Mouse (Mus musculus) thymus, adult 2 months (tissue): ENCODE measurements around the gene Ltb4r1. TPM values are rescaled to one million over a fixed set of nuclear protein-coding genes. Genes with fewer than 3 reads are reported as not detected.

Experiments
- DNase-seq: peaks from one replicate; pipeline ENCODE4 v3.0.0; 2021
- H3K27ac ChIP-seq: fragments of 200-500 bp; 2 replicates; pipeline ENCODE4 v1.5.1; 2012; ENCODE audit warnings: low read length, control low read depth; ENCODE audit not compliant: control insufficient read depth, insufficient read depth
- H3K27me3 ChIP-seq: fragments of 200-500 bp; 2 replicates; pipeline ENCODE4 v1.6.1; 2012; ENCODE audit warnings: mild to moderate bottlenecking, low read length, moderate library complexity, mixed read lengths; ENCODE audit not compliant: control insufficient read depth, insufficient read depth
- H3K36me3 ChIP-seq: fragments of 200-500 bp; 2 replicates; pipeline ENCODE4 v1.6.1; 2012; ENCODE audit warnings: mild to moderate bottlenecking, low read length, moderate library complexity; ENCODE audit not compliant: control insufficient read depth, insufficient read depth
- H3K4me1 ChIP-seq: fragments of 200-500 bp; replicated peaks from 2 replicates; pipeline ENCODE4 v1.6.1; 2012; ENCODE audit warnings: low read length; ENCODE audit not compliant: control insufficient read depth, insufficient read depth
- H3K4me3 ChIP-seq: fragments of 200-500 bp; 2 replicates; pipeline ENCODE4 v1.5.1; 2012; ENCODE audit warnings: mild to moderate bottlenecking, low read length, control low read depth, moderate library complexity; ENCODE audit not compliant: control insufficient read depth, insufficient read depth
- CTCF ChIP-seq: fragments of 200-500 bp; IDR thresholded peaks from 2 replicates; pipeline ENCODE4 v1.5.1; 2012; ENCODE audit warnings: mild to moderate bottlenecking, control low read depth, low read length, moderate library complexity, borderline replicate concordance; ENCODE audit not compliant: control insufficient read depth, poor library complexity, insufficient read depth; ENCODE audit errors: extremely low read depth
- POLR2A ChIP-seq: fragments of 200-500 bp; IDR thresholded peaks from 2 replicates; pipeline ENCODE4 v1.6.1; 2012; ENCODE audit warnings: mild to moderate bottlenecking, low read length, control low read depth, moderate library complexity; ENCODE audit not compliant: control insufficient read depth, poor library complexity, insufficient read depth; ENCODE audit errors: extremely low read depth
- WGBS: fragments of 180-500 bp; shearing (Covaris S2); methylation state at CpG from one replicate; pipeline ENCODE4 v1.1.7; 2018; 5-methylcytosine and 5-hydroxymethylcytosine counted together
- polyA plus RNA-seq: library from polyadenylated mRNA; depleted of rRNA; stranded (reverse); fragments of >200 nt; gene quantifications from 2 replicates; pipeline ENCODE4 v1.2.3, GENCODE M21; 2012; rRNA removed

The Ltb4r1 gene
- 2.6 and 2.8 TPM in 2 replicates for polyA plus RNA-seq

DNA sequence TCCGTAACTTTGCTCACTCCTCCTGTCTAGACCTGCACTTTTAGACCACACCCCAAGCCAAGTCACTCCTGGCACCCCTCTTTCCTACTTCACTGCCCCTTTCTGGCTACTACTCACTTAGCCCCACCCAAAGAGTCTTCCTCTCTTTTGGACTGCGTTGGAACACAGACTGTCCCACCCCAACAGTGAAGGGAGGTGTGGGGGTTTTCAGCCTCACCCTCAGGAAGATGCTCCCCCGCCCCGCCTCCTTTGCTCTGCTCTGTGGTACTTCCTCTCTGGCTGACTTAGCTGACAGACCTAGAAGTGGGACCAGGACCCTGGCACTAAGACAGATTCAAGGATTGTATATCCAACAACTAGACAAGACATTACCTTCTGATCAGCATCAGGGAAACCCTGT is at the start of gene Ltb4r1:
Gene Ltb4r1, plus strand, starts transcription at position 267 of the 400 bp plus-strand sequence.
- Histone ChIP-seq H3K36me3 (no peaks in the 10 kb centered on the region), H3K27me3 (peaks cover 14% of the 10 kb centered on the region; the same call in 1 of the 2 replicates), H3K4me1 (peaks cover 4% of the 10 kb centered on the region; the same call in 1 of the 2 replicates), H3K4me3 (no peak within 1 kb of the TSS), H3K27ac (no peak within 1 kb of the TSS)
- 20% methylated on average over 4 of the region's 4 CpGs for WGBS
- no peak for DNase-seq
- TF ChIP-seq CTCF: no peak
- TF ChIP-seq POLR2A: no peak

GRCm38 (mm10) chr14:55716271-55716670 is 49.5 kb upstream of the Ltb4r1 start:
- Histone ChIP-seq H3K4me1 (0 out of 2 replicates have a peak, but pooled peaks cover 5% of the 10 kb centered on the region), H3K27ac (no peak overlapping the region), H3K27me3 (no peaks in the 10 kb centered on the region), H3K36me3 (0 out of 2 replicates have a peak, but pooled peaks cover 3% of the 10 kb centered on the region), H3K4me3 (no peak overlapping the region)
- no peak for DNase-seq
- no peak for TF ChIP-seq CTCF
- 99% methylated on average over 6 of the region's 6 CpGs for WGBS

DNA sequence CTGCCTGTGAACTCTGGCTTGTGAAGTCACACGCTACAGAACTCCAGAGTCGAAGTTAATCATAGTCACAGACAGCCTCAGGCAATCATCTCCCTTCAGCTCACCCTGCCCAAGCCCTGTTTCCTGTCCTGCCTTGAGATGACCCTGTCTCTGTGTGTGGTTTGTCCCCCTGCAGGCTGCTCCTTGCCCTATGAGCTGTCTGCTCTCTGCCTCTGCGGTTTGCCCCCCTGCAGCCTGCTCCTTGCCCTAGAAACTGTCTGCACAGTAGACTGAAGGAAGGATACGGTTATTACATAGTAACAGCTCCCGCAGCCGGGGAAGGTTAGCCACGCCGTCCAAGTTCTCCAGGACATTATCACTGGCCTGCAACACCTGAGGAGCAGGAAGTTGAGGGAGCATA is 48.9 kb upstream of the Ltb4r1 start:
- no peak for DNase-seq
- Histone ChIP-seq H3K36me3 (0 out of 2 replicates have a peak, but pooled peaks cover 3% of the 10 kb centered on the region), H3K4me1 (peaks cover 9% of the 10 kb centered on the region; the same call in 1 of the 2 replicates), H3K4me3 (no peak overlapping the region), H3K27ac (no peak overlapping the region), H3K27me3 (no peaks in the 10 kb centered on the region)
- WGBS: 94% methylated on average over 8 of the region's 8 CpGs
- TF ChIP-seq POLR2A (no peak), CTCF (no peak)

DNA sequence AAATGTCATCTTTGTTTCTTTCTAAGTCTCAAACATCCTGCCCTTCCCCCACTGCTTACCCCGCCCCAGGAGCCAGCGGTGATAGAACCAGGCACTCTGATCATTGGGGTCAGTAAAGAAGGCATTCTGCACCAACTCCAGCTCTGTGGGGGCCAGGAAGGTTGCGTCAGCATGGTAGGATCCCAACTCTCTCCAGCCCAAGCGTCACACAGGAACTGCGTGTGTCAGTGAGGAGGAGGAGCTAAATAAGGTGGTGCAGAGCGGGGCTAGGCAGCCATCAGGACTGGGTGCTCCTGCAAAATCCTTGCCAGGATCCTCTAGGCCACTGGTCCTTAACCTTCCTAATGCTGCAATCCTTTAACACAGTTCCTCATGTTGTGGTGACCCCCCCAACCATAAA is 46.0 kb upstream of the Ltb4r1 start:
- WGBS: 96% methylated on average over 6 of the region's 6 CpGs
- TF ChIP-seq CTCF: no peak
- no peak for TF ChIP-seq POLR2A
- DNase-seq: no peak
- H3K27ac ChIP-seq: no peak overlapping the region
- H3K4me3 ChIP-seq: no peak overlapping the region
- 0 out of 2 replicates have a peak, but pooled peaks cover 3% of the 10 kb centered on the region for H3K36me3 ChIP-seq
- no peaks in the 10 kb centered on the region for H3K27me3 ChIP-seq
- peaks cover 14% of the 10 kb centered on the region for H3K4me1 ChIP-seq

DNA sequence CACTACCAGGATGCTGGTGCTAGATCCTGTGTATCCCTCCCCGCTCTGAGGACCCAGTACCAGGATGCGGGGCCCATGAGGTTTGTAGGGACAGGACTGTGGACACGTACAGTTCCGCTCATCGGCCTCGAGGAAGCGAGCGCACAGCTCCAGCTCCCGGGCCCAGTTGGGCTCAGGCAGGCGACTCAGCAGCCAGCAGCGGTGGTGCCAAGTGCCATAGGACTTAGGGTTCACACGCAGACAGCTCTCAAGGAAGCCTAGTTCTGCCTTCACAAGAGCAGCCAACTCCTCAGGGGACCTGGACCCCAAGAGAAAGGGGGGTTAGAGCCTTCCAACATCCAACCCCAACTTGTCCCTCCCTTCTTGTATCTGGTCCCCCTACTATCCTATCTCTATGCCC is 45.1 kb upstream of the Ltb4r1 start:
- Histone ChIP-seq H3K27me3 (no peaks in the 10 kb centered on the region), H3K36me3 (0 out of 2 replicates have a peak, but pooled peaks cover 3% of the 10 kb centered on the region), H3K27ac (no peak overlapping the region), H3K4me3 (no peak overlapping the region), H3K4me1 (peaks cover 22% of the 10 kb centered on the region)
- DNase-seq: no peak
- 97% methylated on average over 12 of the region's 12 CpGs for WGBS
- TF ChIP-seq POLR2A (no peak), CTCF (no peak)

DNA sequence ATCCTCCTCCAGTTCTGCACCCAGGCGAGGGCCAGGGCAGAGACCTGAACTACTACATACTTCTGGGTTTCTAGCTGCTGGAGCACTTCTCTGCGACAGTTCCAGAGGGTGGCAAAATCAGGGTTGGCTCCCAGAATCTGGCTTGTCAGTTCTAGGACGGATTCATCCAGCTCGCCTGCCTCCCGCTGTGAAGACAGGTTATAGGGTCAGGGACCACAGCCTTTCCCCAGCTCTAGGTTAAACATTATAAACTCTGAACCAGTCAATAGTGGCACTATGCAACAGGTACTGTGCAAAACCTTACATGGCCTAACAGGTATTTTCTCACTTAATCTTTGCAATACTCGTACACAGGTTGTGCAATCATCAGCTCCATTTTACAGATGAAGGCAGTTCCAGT is 44.7 kb upstream of the Ltb4r1 start:
- Histone ChIP-seq H3K27ac (no peak overlapping the region; the same call in 1 of the 2 replicates), H3K4me3 (no peak overlapping the region), H3K27me3 (no peaks in the 10 kb centered on the region), H3K4me1 (peaks cover 22% of the 10 kb centered on the region), H3K36me3 (0 out of 2 replicates have a peak, but pooled peaks cover 3% of the 10 kb centered on the region)
- 98% methylated on average over 6 of the region's 6 CpGs for WGBS
- DNase-seq: peak; percentile 7
- TF ChIP-seq CTCF (no peak), POLR2A (no peak)
